Mouse (Mus musculus) left cerebral cortex, adult 11 months (tissue): ENCODE measurements at regions not wholly inside any gene's neighbourhood (a gene's known extent, or its start where the extent isn't known, plus 50 kb on each side); places are given as distances from the start of the nearest gene placed in this dataset.

ENCODE experiments used
- DNase-seq: peaks from one replicate; pipeline ENCODE4 v3.0.0; 2022; ENCODE audit warnings: low spot score

DNA sequence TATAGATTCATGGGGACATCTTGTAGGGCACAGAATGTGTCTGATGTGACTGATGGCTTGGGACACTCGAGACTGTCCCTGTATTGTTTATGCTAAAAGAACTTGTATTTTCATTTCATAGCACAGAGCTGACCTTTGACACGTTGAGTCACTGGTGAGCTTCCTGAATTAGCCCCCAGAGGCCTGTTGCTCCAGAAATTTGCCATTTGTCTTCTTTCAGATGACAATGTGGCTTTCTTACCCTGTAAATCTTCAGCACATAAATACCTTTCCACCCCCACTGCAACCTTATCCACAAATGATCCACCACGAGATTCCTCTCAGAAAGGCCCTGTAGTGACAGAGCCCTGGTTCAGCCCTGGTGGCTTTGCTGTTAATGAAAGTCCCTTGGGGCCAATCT, 335.5 kb upstream of the Zfp637 start:
- DNase-seq, result no peak

DNA sequence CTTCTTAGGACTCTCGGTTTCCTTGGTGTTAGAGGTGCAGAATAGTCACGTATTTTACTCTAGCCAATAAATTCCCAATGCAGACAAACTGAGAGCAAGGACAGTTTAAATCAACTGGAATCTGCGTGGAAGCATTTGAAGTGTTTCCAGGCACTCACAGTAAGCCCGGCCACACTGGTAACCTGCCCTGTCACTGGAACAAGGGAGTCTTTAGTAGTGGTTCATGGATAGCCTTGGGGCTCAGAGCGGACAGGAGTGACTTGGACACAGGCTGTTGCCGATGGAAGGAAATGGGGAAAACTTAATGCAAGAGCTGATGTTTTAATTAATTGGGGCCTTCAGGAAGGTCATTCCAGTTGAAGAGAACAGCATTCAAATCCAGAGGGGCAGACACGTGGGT, 334.4 kb upstream of the Zfp637 start:
- DNase-seq, result no peak

DNA sequence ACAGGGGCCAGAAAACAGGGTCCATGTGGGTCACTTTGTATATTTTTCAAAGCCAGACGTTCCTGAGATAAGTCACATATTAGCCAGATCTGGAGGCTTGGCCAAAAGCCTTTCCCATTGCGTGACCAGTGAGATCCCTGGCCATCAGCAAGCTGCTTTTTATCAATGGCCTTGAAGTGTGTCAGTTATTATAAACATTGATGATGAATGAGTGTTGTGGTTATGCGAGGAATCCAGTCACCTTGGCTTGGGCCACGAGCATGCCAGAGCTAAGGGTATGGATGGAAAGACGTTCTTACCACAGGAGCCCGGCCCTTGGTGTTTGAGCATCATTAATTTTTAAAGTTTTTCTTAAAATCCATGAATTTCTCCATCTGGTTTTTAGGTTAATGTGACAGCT, 332.1 kb upstream of the Zfp637 start:
- DNase-seq, result no peak

DNA sequence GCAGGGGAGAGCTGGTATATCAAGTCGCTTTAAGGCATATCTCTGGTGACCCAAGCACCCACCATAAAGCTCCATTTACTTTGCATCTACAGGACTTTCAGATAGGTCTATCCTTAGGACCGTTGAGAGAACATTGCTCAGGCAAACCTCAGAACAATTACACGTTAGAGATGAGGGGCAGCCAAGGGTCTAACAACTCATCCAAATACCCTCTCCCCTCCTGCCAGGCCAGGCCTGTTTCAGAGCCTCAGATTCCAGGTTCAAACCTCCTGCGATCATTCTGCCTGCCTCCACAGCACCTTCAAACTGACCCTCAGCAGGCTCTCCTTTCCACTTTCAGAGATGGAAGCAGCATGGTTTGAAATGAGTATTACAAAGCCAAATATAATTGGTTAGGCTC, 331.0 kb upstream of the Zfp637 start:
- DNase-seq, result no peak

DNA sequence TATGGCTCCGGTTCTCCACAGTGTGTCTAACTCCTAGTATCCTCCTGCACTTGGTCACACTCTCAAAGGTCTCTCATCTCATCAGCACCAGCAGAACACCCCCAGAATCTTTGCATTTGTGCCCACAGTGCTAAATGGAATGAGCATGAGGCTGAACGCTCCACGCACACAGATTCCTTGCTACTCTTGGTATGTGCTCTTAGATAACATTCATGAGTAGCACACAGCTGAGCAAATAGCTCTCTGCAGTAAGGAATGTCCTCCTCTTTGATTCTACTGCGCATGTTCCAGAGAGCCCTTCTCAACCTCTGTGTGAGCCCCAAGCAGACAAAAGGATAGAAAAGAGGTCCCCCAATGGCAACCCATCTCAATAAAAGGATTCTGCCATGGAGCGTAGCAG, 326.1 kb upstream of the Zfp637 start:
- DNase-seq, result no peak

GRCm38 (mm10) chr6:117516906-117517305, 324.1 kb upstream of the Zfp637 start:
- DNase-seq, result no peak

DNA sequence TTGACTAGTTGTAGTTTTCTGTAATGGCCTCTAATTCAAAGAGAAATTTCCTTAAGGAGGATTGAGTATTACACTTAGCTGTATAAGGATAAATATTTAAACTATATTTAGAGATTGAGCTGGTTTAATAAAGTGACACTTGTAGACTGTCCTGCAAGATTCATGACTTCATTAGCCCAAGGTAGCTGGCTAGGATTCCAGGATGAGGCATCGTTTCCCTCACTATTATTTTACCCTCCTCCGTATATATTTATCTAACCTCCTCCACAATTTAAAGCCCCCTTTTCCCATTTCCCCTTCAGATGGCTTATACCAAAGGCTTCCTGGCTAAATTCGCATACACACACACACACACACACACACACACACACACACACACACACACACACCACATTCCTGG, 322.0 kb upstream of the Zfp637 start:
- DNase-seq, result no peak

- no peak for DNase-seq
Measured at GRCm38 (mm10) chr6:117519466-117519865, 321.5 kb upstream of the Zfp637 start.

DNA sequence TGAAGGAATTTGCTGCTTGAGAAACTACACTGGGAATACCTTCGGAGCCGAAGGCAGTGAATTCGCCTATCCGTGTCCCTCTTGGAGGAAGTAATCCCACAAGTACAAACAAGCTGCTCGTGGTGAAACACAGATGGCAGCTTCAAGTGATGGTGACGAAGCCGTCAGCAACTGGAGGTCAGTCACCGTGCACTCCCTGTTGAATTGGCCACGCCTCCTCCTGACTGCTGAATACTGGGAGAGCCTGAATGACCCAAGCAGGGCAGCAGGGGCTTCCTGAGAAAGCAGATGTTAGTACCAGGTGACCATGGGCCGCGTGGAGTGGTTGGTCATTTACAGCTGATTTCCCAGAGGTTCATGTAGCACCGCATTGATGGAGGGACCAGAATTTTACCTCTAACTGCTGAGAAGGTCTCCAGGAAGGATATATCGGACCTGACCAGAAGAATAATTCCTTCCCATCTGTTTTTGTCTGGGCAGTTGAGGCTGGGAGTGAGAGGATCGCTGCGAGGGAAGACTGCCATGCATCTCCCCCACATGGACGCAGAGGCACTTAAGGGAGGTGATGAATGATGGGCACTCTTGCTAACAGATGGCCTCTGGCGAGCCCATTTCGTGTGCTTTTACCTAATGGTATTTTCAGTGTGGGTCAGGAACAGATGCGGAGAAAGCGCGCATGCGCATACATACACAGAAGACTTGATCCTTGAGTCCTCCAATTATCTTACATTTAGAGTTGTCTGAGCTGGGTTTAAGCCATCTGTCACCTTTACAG, 314.6 kb upstream of the Zfp637 start:
- DNase-seq, result no peak

GRCm38 (mm10) chr6:117527526-117527925, 313.5 kb upstream of the Zfp637 start:
- DNase-seq, result no peak

GRCm38 (mm10) chr6:117534149-117534548, 306.8 kb upstream of the Zfp637 start:
- no peak for DNase-seq

DNA sequence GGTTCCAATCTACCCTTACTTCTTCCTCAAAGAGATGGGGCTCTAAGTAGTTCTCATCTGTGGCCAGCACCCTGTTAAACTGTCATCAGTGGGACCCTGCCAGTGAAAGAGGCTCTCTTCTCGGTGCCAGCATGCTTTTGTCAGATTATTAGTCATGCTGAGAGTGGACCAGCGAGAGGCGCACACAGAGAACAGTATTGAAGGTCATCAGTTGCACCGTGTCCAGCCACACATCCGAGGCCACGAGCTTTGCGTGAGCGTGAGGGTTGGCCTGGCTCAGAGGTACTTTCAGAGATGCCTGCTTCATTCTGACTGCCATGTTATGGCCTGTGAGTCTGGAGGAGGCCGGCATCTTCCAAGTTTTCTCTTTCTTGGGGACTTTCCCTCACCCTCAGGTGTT, 306.0 kb upstream of the Zfp637 start:
- DNase-seq, result no peak

- DNase-seq, result no peak
Measured at GRCm38 (mm10) chr6:117536084-117536483, 304.9 kb upstream of the Zfp637 start.

GRCm38 (mm10) chr6:117542431-117542830, 298.5 kb upstream of the Zfp637 start:
- no peak for DNase-seq

DNA sequence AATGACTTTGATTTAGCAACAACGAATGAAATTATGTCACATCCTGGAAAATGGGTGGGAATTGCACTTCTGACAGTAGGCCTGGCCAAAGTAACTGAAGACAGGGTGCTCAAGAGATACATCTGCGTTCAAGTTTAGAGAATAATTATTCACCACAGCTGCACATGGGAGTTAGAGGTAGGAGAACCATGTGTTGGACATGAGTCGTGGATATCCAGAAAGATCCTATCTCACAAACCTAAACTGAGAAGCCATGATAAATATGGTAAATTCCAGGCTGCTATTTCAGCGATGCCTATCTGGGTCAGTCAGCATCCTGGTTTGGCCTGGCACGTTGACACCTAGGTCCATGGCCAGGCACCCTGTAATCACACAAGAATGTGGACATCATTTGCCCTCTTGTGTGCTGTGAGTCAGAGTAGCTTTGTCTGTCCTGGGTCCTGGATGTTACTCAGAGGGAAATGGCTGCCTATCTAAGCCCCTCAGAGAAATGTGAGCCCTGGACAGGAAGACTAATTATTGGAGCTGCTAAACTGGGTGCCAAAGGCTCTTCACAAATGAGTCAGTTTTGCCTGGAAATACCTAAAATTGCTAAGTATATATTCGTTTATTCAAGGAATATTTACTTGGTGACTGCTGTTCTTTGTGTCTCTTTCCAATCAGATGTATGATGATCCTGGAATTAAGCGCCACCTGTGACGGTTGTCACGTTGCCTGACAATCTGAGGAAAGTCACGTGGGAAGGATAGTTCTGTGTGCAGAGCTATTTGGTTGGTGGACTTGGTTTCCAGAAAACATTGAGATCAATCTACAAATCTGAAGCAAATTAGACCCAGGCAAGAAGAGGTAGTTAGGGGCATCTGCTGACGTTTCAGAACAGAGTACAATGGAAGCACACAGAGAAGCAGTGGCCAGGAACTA, 296.4 kb upstream of the Zfp637 start:
- DNase-seq, result no peak

GRCm38 (mm10) chr6:117550930-117551329, 290.1 kb upstream of the Zfp637 start:
- DNase-seq, result no peak

DNA sequence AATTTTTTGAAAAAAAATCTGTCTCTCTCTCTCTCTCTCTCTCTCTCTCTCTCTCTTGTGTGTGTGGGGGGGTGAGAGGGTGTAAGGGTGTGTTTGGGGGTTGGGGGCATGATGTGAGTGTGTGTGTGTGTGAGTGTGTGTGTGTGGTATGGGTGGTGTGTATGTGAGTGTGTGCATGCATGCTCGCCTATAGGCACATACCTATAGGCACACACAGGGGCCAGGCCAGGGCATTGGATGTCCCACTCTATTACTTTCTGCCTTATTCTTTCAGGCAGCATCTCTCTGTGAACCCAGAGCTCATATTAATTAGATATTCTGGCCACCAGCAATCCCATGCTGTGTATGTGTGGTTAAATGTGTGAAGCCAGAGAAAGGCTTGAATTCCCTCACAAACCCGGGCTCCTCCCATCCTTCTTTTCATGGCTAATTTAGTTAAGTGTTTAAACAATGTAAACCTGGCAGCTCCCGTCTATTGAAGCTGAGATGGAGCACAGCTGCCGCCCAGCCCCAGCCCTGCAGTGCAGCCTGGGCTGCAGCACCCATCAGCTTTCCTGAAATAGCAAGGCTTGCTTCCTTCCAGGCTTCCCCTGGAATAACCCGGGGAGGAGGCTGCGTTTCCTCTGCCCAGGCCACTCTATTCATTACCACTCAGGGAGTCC, 288.8 kb upstream of the Zfp637 start:
- no peak for DNase-seq

DNA sequence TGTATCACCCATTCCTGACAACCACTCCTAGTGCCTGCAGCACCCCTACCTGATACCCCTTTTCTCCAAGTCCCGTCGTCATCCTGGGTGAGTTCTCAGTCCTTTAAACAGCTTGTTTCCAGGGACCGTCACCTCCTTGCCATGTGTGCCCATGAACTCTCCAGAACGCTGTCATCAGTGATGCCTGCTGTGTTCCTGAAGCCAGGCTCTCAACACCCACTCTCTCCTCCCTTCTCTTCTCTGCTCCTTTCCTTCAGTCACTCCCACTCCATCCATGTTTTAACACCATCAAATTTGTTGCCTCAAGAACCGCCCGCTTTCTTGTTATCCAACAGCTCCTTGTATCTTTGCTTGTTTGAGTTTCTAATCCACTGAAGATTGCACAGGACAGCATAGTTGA, 277.8 kb upstream of the Zfp637 start:
- peak; percentile 31 for DNase-seq

GRCm38 (mm10) chr6:117563704-117564103, 277.3 kb upstream of the Zfp637 start:
- DNase-seq, result no peak

DNA sequence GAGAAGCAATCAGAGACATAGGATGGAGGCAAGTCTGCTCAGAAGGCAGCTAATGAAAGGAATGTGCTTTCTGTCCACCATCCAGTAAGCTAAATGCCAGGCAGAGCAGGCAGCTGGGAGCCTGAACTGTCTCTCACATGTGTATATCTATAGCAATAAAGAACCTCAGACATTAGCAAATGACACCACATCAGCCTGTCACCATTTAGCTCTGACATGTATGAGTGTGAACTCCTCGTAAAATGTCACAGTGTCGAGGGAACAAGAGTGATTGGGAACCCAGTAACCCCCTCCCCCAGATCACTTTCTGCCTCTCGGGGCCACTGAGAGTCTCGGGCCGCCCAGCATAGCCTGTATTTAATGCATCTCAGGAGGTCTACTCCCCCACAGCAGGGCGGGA, 274.2 kb upstream of the Zfp637 start:
- DNase-seq, result no peak

GRCm38 (mm10) chr6:117567691-117568090, 273.3 kb upstream of the Zfp637 start:
- DNase-seq, result no peak

- DNase-seq, result no peak
Measured at GRCm38 (mm10) chr6:117569576-117570326, 271.2 kb upstream of the Zfp637 start.
